In genomic region chr11:69765221-69766125, GRCm38 (mm10) we compare ENCODE assay signal across 8 mouse cellular contexts. TPM values are rescaled to one million over a fixed set of nuclear protein-coding genes. Genes with fewer than 3 reads are reported as not detected.
A peak's percentile ranks its signal among the peaks of the same experiment; 100 is the strongest.
DNase-seq lines count a peak whose midpoint lies in the region; ATAC-seq lines count a peak whose summit lies in the region.

Gene Zbtb4 (plus strand): TSS chr11:69765912.

- H3K27me3 ChIP-seq in forebrain, embryonic 15.5 days = no peaks in the 10 kb centered on the region
- H3K27me3 ChIP-seq in hindbrain, embryonic 10.5 days (ENCODE audit: insufficient read depth, poor library complexity, severe bottlenecking) = peaks cover 13% of the 10 kb centered on the region; the same call in 1 of the 2 replicates

- H3K9me3 ChIP-seq in forebrain, embryonic 15.5 days = no peaks in the 10 kb centered on the region
- no peaks in the 10 kb centered on the region for H3K9me3 ChIP-seq in hindbrain, embryonic 10.5 days

- peak within 1 kb of the TSS; percentile 92 for H3K9ac ChIP-seq in forebrain, embryonic 15.5 days (replicated peaks)

- H3K4me2 ChIP-seq in forebrain, embryonic 15.5 days (replicated peaks) = peak within 1 kb of the TSS; percentile 51

- WGBS in forebrain, embryonic 15.5 days = 17% methylated on average over 51 of the region's 55 CpGs
- WGBS in hindbrain, embryonic 10.5 days = 18% methylated on average over 54 of the region's 55 CpGs

- DNase-seq in frontal cortex, adult 2 months (ENCODE audit: extremely low spot score in 1 of 2, low spot score in 1 of 2) = peak in 1 of 2 experiments; percentile 47
- no peak for DNase-seq in frontal cortex, postnatal 25 days (ENCODE audit: low spot score in 2 of 2)
- peak; percentile 71 for DNase-seq in brain, adult 2 months (ENCODE audit: low read depth, low spot score)
- peak; percentile 46 for DNase-seq in hindbrain, embryonic 10.5 days (ENCODE audit: low spot score)
- peak in 1 of 2 experiments; percentile 40 for DNase-seq in layer of hippocampus, postnatal 14 days (ENCODE audit: low spot score in 2 of 2)
- DNase-seq in lung, postnatal 10 days = peak; percentile 59
- DNase-seq in right cerebral cortex, postnatal 4 days = peak; percentile 64

- H3K4me3 ChIP-seq in forebrain, embryonic 15.5 days = peak within 1 kb of the TSS; percentile 79
- peak within 1 kb of the TSS; percentile 85 for H3K4me3 ChIP-seq in hindbrain, embryonic 10.5 days

- peaks cover 29% of the 10 kb centered on the region for H3K4me1 ChIP-seq in forebrain, embryonic 15.5 days
- peaks cover 39% of the 10 kb centered on the region for H3K4me1 ChIP-seq in hindbrain, embryonic 10.5 days (replicated peaks)

- H3K36me3 ChIP-seq in forebrain, embryonic 15.5 days = no peaks in the 10 kb centered on the region
- H3K36me3 ChIP-seq in hindbrain, embryonic 10.5 days = no peaks in the 10 kb centered on the region

- H3K27ac ChIP-seq in forebrain, embryonic 15.5 days (replicated peaks) = peak within 1 kb of the TSS; percentile 76
- peak within 1 kb of the TSS; percentile 94 for H3K27ac ChIP-seq in hindbrain, embryonic 10.5 days

- peak; percentile 60 for ATAC-seq in forebrain, embryonic 15.5 days (replicated peaks)

RNA-seq across cellular contexts. Expression of gene Zbtb4, which starts in this region (rescaled TPM):
- 45.7 and 51.4 TPM in 2 replicates for polyA plus RNA-seq in frontal cortex, adult 2 months (2012; rRNA removed)
- 2.8 and 3.2 TPM in 2 replicates for polyA plus RNA-seq in forebrain, embryonic 15.5 days (2015; fragmentation: Nextera tagmentation; extraction: Ambion mirVana)
- 0.80 and 1.2 TPM in 2 replicates for polyA plus RNA-seq in hindbrain, embryonic 10.5 days (2016; fragmentation: Nextera tagmentation; extraction: Ambion mirVana)
- 10 to 100 TPM; 82.0 to 83.5 TPM for total RNA-seq in layer of hippocampus, postnatal 14 days (2021)

Comparison
In these comparisons a context has a peak if more than half of its experiments do, and no peak if none do; other contexts are left out.
1. RNA of gene Zbtb4 (polyA plus RNA-seq): 45.7 to 51.4 TPM in frontal cortex, adult 2 months; 2.8 to 3.2 TPM in forebrain, embryonic 15.5 days and 0.80 to 1.2 TPM in hindbrain, embryonic 10.5 days; every median in the first group is over 10 times any median in the second.
2. DNase-seq: peak in brain, adult 2 months (single experiment), hindbrain, embryonic 10.5 days (single experiment), lung, postnatal 10 days (single experiment) and right cerebral cortex, postnatal 4 days (single experiment); none in frontal cortex, postnatal 25 days (0 of 2).